Mouse (Mus musculus): ENCODE measurements at regions not wholly inside any gene's neighbourhood (a gene's known extent, or its start where the extent isn't known, plus 50 kb on each side); places are given as distances from the start of the nearest gene placed in this dataset.

DNA sequence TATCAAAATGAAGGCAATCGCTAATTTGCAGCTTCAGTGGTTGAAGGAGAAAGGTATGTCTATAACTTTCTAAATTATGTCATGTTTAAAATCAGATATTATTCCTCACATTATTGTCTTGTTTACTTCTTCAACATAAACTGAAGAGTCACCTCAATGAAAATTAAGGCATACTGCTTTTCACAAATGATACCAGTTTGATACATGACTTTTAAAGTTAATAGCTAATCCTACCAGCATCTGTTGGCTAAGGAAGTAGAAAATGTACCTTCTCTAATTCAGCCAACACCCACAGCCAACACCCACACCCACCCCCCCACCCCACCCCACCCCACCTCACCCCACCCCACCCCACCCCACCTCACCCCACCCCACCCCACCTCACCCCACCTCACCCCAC lies 158.3 kb downstream of the Qdpr start:
- H3K4me2 ChIP-seq (ENCODE audit: low read depth), result no peak overlapping the region
- no peaks in the 10 kb centered on the region for H3K27me3 ChIP-seq (ENCODE audit: insufficient read depth, low read length)
- H3K9me3 ChIP-seq (ENCODE audit: low read length), result no peaks in the 10 kb centered on the region
- no peak for ATAC-seq
- H3K4me3 ChIP-seq (ENCODE audit: low read depth, low read length), result no peak overlapping the region
- DNase-seq, result no peak
- H3K4me1 ChIP-seq (ENCODE audit: insufficient read depth), result no peaks in the 10 kb centered on the region
- H3K36me3 ChIP-seq (ENCODE audit: insufficient read depth), result no peaks in the 10 kb centered on the region
- WGBS, result 100% methylated on average over 1 of the region's 1 CpGs
- TF ChIP-seq CTCF (IDR thresholded peaks at IDR 0.05; ENCODE audit: low read depth), result no peak
- H3K27ac ChIP-seq (ENCODE audit: low read depth, low read length), result no peak overlapping the region
- no peak overlapping the region for H3K9ac ChIP-seq

DNA sequence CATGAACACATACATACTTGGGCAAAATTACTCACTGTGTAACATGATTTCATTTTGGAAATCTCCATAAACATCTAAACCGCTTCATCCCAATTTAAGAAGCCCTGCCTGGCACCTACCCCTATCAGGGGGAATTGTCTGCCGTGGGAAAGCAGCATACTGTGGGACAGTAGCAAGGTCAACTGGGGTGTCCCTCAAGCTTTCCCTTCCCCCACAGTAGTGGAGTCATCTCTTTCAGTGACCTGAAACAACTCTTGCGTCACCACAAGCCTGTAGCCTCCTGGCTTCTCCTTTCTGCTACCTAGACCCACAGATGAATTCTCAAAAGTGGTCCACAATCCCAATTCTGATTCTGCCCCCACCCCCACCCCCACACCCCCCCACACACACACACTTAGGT lies 158.8 kb downstream of the Qdpr start:
- H3K4me2 ChIP-seq (ENCODE audit: low read depth), result no peak overlapping the region
- no peaks in the 10 kb centered on the region for H3K9me3 ChIP-seq (ENCODE audit: low read length)
- WGBS, result 92% methylated on average over 3 of the region's 3 CpGs
- H3K27ac ChIP-seq (ENCODE audit: low read depth, low read length), result no peak overlapping the region
- H3K4me3 ChIP-seq (ENCODE audit: low read depth, low read length), result no peak overlapping the region
- H3K27me3 ChIP-seq (ENCODE audit: insufficient read depth, low read length), result no peaks in the 10 kb centered on the region
- no peak for DNase-seq
- TF ChIP-seq CTCF (IDR thresholded peaks at IDR 0.05; ENCODE audit: low read depth), result no peak
- H3K4me1 ChIP-seq (ENCODE audit: insufficient read depth), result no peaks in the 10 kb centered on the region
- no peak for ATAC-seq
- H3K9ac ChIP-seq, result no peak overlapping the region
- H3K36me3 ChIP-seq (ENCODE audit: insufficient read depth), result no peaks in the 10 kb centered on the region

DNA sequence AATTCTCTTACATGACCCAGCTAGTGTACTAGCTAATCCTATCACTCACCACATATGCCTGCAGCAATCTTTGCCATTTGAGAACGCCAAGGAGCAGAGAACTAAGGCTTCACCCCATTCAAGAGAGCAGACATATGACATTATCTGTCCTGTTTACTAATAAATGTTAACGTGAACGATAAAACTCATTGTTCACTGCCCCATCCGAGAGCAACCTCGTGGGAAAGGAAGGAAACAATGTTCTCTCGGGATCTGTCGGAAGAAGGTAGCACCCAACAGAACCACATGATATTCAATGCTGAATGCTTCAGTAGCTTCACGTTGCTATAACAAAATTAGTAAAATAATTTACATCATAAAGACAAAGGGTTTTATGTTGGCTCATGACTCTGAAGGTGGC lies 163.6 kb downstream of the Qdpr start:
- no peak overlapping the region for H3K27ac ChIP-seq (ENCODE audit: low read depth, low read length)
- TF ChIP-seq CTCF (IDR thresholded peaks at IDR 0.05; ENCODE audit: low read depth), result no peak
- H3K4me2 ChIP-seq (ENCODE audit: low read depth), result no peak overlapping the region
- H3K9ac ChIP-seq, result no peak overlapping the region
- no peaks in the 10 kb centered on the region for H3K9me3 ChIP-seq (ENCODE audit: low read length)
- no peak overlapping the region for H3K4me3 ChIP-seq (ENCODE audit: low read depth, low read length)
- 88% methylated on average over 8 of the region's 8 CpGs for WGBS
- ATAC-seq (no peak), DNase-seq (no peak)
- H3K4me1 ChIP-seq (ENCODE audit: insufficient read depth), result no peaks in the 10 kb centered on the region
- no peaks in the 10 kb centered on the region for H3K27me3 ChIP-seq (ENCODE audit: insufficient read depth, low read length)
- no peaks in the 10 kb centered on the region for H3K36me3 ChIP-seq (ENCODE audit: insufficient read depth)

- no peaks in the 10 kb centered on the region for H3K9me3 ChIP-seq (ENCODE audit: low read length)
- no peaks in the 10 kb centered on the region for H3K36me3 ChIP-seq (ENCODE audit: insufficient read depth)
- ATAC-seq, result no peak
- H3K27me3 ChIP-seq (ENCODE audit: insufficient read depth, low read length), result no peaks in the 10 kb centered on the region
- H3K4me1 ChIP-seq (ENCODE audit: insufficient read depth), result no peaks in the 10 kb centered on the region
- DNase-seq, result no peak
- no peak overlapping the region for H3K4me3 ChIP-seq (ENCODE audit: low read depth, low read length)
- H3K27ac ChIP-seq (ENCODE audit: low read depth, low read length), result no peak overlapping the region
- no peak overlapping the region for H3K9ac ChIP-seq
- no peak overlapping the region for H3K4me2 ChIP-seq (ENCODE audit: low read depth)
- TF ChIP-seq CTCF (IDR thresholded peaks at IDR 0.05; ENCODE audit: low read depth), result no peak
These were observed 165.4 kb downstream of the Qdpr start for GRCm38 (mm10) chr5:45284680-45285079.

GRCm38 (mm10) chr5:45283908-45284415 lies 166.1 kb downstream of the Qdpr start:
- Histone ChIP-seq H3K4me1 (ENCODE audit: insufficient read depth) (no peaks in the 10 kb centered on the region), H3K27ac (ENCODE audit: low read depth, low read length) (no peak overlapping the region), H3K4me2 (ENCODE audit: low read depth) (no peak overlapping the region), H3K27me3 (ENCODE audit: insufficient read depth, low read length) (no peaks in the 10 kb centered on the region), H3K9me3 (ENCODE audit: low read length) (no peaks in the 10 kb centered on the region), H3K9ac (no peak overlapping the region), H3K36me3 (ENCODE audit: insufficient read depth) (no peaks in the 10 kb centered on the region), H3K4me3 (ENCODE audit: low read depth, low read length) (no peak overlapping the region)
- DNase-seq (no peak), ATAC-seq (no peak)
- TF ChIP-seq CTCF (IDR thresholded peaks at IDR 0.05; ENCODE audit: low read depth), result no peak
- WGBS, result 45% methylated on average over 2 of the region's 2 CpGs

GRCm38 (mm10) chr5:45282207-45282930 lies 167.7 kb downstream of the Qdpr start:
- 30% methylated on average over 9 of the region's 9 CpGs for WGBS
- no peak for TF ChIP-seq CTCF (IDR thresholded peaks at IDR 0.05; ENCODE audit: low read depth)
- Histone ChIP-seq H3K27ac (ENCODE audit: low read depth, low read length) (no peak overlapping the region), H3K4me1 (ENCODE audit: insufficient read depth) (peaks cover 4% of the 10 kb centered on the region; the same call in 1 of the 2 replicates), H3K9me3 (ENCODE audit: low read length) (no peaks in the 10 kb centered on the region), H3K9ac (no peak overlapping the region), H3K27me3 (ENCODE audit: insufficient read depth, low read length) (no peaks in the 10 kb centered on the region), H3K36me3 (ENCODE audit: insufficient read depth) (no peaks in the 10 kb centered on the region), H3K4me3 (ENCODE audit: low read depth, low read length) (no peak overlapping the region), H3K4me2 (ENCODE audit: low read depth) (no peak overlapping the region)
- no peak for DNase-seq
- peak; percentile 21; the same call in 1 of the 2 replicates for ATAC-seq

- DNase-seq, result peak; percentile 94
- peak overlapping the region; percentile 29; the same call in 1 of the 2 replicates for H3K9ac ChIP-seq
- no peak overlapping the region for H3K4me3 ChIP-seq (ENCODE audit: low read depth, low read length)
- peaks cover 4% of the 10 kb centered on the region; the same call in 1 of the 2 replicates for H3K4me1 ChIP-seq (ENCODE audit: insufficient read depth)
- 0% methylated on average over 9 of the region's 9 CpGs for WGBS
- H3K9me3 ChIP-seq (ENCODE audit: low read length), result no peaks in the 10 kb centered on the region
- H3K27me3 ChIP-seq (ENCODE audit: insufficient read depth, low read length), result no peaks in the 10 kb centered on the region
- H3K4me2 ChIP-seq (ENCODE audit: low read depth), result peak overlapping the region; percentile 48
- H3K36me3 ChIP-seq (ENCODE audit: insufficient read depth), result no peaks in the 10 kb centered on the region
- peak; percentile 90 for TF ChIP-seq CTCF (IDR thresholded peaks at IDR 0.05; ENCODE audit: low read depth)
- peak; percentile 88 for ATAC-seq
- peak overlapping the region; percentile 65; the same call in 1 of the 2 replicates for H3K27ac ChIP-seq (ENCODE audit: low read depth, low read length)
These were observed 171.5 kb downstream of the Qdpr start for GRCm38 (mm10) chr5:45278571-45278970.
